Mouse (Mus musculus) left cerebral cortex, postnatal 14 days (tissue): ENCODE results near the gene Zfp354a. TPM values are rescaled to one million over a fixed set of nuclear protein-coding genes. Genes with fewer than 3 reads are reported as not detected.
"Not testable (repeated sequence)": the region's sequence is repeated elsewhere in the genome, so short reads cannot be mapped to it uniquely, and the experiment has no call there.

Experiments
- DNase-seq, 2 experiments: peaks; one replicate each; pipeline ENCODE4 v3.0.0; 2021 to 2022; ENCODE audit warnings: low spot score in 2 of 2, mixed read lengths in 1 of 2
- intact Hi-C: fragments of 180-260 bp; cut with DNase I; formaldehyde crosslinking; loops from one replicate; pipeline ENCODE4 v1.15.1; 2025
- long read RNA-seq, 2 experiments: library from polyadenylated mRNA; stranded (forward); transcript quantifications; one replicate each; pipeline ENCODE4 v2.0.0; 2021
- total RNA-seq, 2 experiments: library from RNA; stranded (reverse); gene quantifications; 2 replicates each; pipeline ENCODE4 v1.2.3; 2021

Gene Zfp354a
- 10 to 100 TPM in 1 of 2 experiments, 1 to 10 TPM in 1; 7.9 to 10.6 TPM for total RNA-seq
- long read RNA-seq, experiment 1, transcript Zfp354a-202 (5 exons, 2,592 nt) = major isoform, 6 of 13 reads
- long read RNA-seq, experiment 1, partial matches to known transcripts = 1 of 13 reads
- long read RNA-seq, experiment 1, other reads (novel, unspliced or antisense) = 6 of 13 reads
- long read RNA-seq, experiment 2, full-length matches to known transcripts = 7 of 12 reads
- long read RNA-seq, experiment 2, partial matches to known transcripts = 1 of 12 reads
- long read RNA-seq, experiment 2, other reads (novel, unspliced or antisense) = 4 of 12 reads

GRCm38 (mm10) chr11:51059151-51059571 is at the start of gene Zfp354a:
TSS of gene Zfp354a (plus strand) at chr11:51059257.
- intact Hi-C loops = loop anchor here (2.0 to 10.0 kb wide), 2 partner anchors 204 to 224 kb away; partner anchors contain the start of gene BC049762
- DNase-seq = peak; percentile 54 to 74

GRCm38 (mm10) chr11:51011821-51012220 is 47.2 kb upstream of the Zfp354a start:
- no peak for DNase-seq
- intact Hi-C loops = no loop called here

- DNase-seq = no peak
- intact Hi-C loops = no loop called here
These were observed 45.1 kb upstream of the Zfp354a start, which contains the start of gene Olfr54 for GRCm38 (mm10) chr11:51013936-51014335. TSS of gene Olfr54 (plus strand) at chr11:51014236.

- no peak for DNase-seq
- intact Hi-C loops = no loop called here
These were observed 42.7 kb upstream of the Zfp354a start for GRCm38 (mm10) chr11:51016341-51016740.

- intact Hi-C loops, DNase-seq: not testable (repeated sequence)
These were observed 32.2 kb upstream of the Zfp354a start for GRCm38 (mm10) chr11:51026811-51027210.

- intact Hi-C loops = not testable (repeated sequence)
These were observed 29.7 kb upstream of the Zfp354a start for GRCm38 (mm10) chr11:51029381-51029780.

GRCm38 (mm10) chr11:51030225-51030624 is 28.8 kb upstream of the Zfp354a start:
- intact Hi-C loops = loop anchor here (5.0 kb wide), 1 partner anchor 88 kb away; the partner anchor contains the start of gene 4933414I15Rik

More at GRCm38 (mm10) chr11:51029381-51029780, 29.7 kb upstream of the Zfp354a start:
- not testable (repeated sequence) for DNase-seq

GRCm38 (mm10) chr11:51032851-51033250 is 26.2 kb upstream of the Zfp354a start:
- peak in 1 of 2 experiments; percentile 21 for DNase-seq
- intact Hi-C loops = loop anchor here (5.0 kb wide), 1 partner anchor 91 kb away; the partner anchor contains the start of gene 4933414I15Rik

More at GRCm38 (mm10) chr11:51030225-51030624, 28.8 kb upstream of the Zfp354a start:
- no peak for DNase-seq

GRCm38 (mm10) chr11:51034141-51034540 is 24.9 kb upstream of the Zfp354a start:
- intact Hi-C loops = loop anchor here (5.0 kb wide), 1 partner anchor 92 kb away; the partner anchor contains the start of gene 4933414I15Rik
- not testable (repeated sequence) for DNase-seq

GRCm38 (mm10) chr11:51035951-51036350 is 23.1 kb upstream of the Zfp354a start:
- no peak for DNase-seq
- intact Hi-C loops = no loop called here

- intact Hi-C loops = loop anchor here (2.0 kb wide), 1 partner anchor 110 kb away; no protein-coding TSS in a partner anchor
- not testable (repeated sequence) for DNase-seq
These were observed 14.3 kb upstream of the Zfp354a start for GRCm38 (mm10) chr11:51044776-51045175.

GRCm38 (mm10) chr11:51047809-51048208 is 11.2 kb upstream of the Zfp354a start, which contains the start of gene Olfr1375:
TSS of gene Olfr1375 (plus strand) at chr11:51048109.
- DNase-seq, intact Hi-C loops: not testable (repeated sequence)

GRCm38 (mm10) chr11:51051678-51052077 is 7.4 kb upstream of the Zfp354a start:
- DNase-seq = no peak
- intact Hi-C loops = loop anchor here (10.0 kb wide), 1 partner anchor 217 kb away; no protein-coding TSS in a partner anchor

GRCm38 (mm10) chr11:51053230-51053629 is 5.8 kb upstream of the Zfp354a start:
- peak; percentile 21 to 35 for DNase-seq
- intact Hi-C loops = loop anchor here (10.0 kb wide), 1 partner anchor 218 kb away; no protein-coding TSS in a partner anchor

GRCm38 (mm10) chr11:51059640-51060039 is 583 bp downstream of the Zfp354a start:
- intact Hi-C loops = loop anchor here (2.0 to 10.0 kb wide), 2 partner anchors 203 to 225 kb away; partner anchors contain the start of gene BC049762
- DNase-seq = no peak

- DNase-seq = no peak
- intact Hi-C loops = no loop called here
These were observed 1.9 kb downstream of the Zfp354a start for GRCm38 (mm10) chr11:51060981-51061380.

- DNase-seq = no peak
- intact Hi-C loops = no loop called here
These were observed 4.2 kb downstream of the Zfp354a start for GRCm38 (mm10) chr11:51063276-51063675.

GRCm38 (mm10) chr11:51063841-51064240 is 4.8 kb downstream of the Zfp354a start:
- DNase-seq = peak; percentile 19 to 28
- intact Hi-C loops = no loop called here

- intact Hi-C loops = no loop called here
- peak; percentile 15 to 33 for DNase-seq
These were observed 25.5 kb downstream of the Zfp354a start for GRCm38 (mm10) chr11:51084527-51084926.

GRCm38 (mm10) chr11:51085269-51085668 is 26.2 kb downstream of the Zfp354a start:
- intact Hi-C loops = no loop called here
- peak; percentile 19 to 34 for DNase-seq
